Mouse (Mus musculus) hematopoietic stem cell, adult 5-6 weeks (primary cell): ENCODE results near the gene Nmur1. TPM values are rescaled to one million over a fixed set of nuclear protein-coding genes. Genes with fewer than 3 reads are reported as not detected.
A peak's percentile ranks its signal among the peaks of the same experiment; 100 is the strongest.

Source experiments
- ATAC-seq, 2 experiments: fragments of 125-278 bp in 1 of 2; replicated peaks in 1 of 2; 2 replicates each; pipeline ENCODE4 v1.8.0; 2016 to 2017; ENCODE audit warnings: inconsistent platforms in 2 of 2, mild to moderate bottlenecking in 2 of 2, moderate number of reproducible peaks in 2 of 2, low read depth in 1 of 2, moderate TSS enrichment in 1 of 2; ENCODE audit not compliant: low FRiP score in 2 of 2, poor library complexity in 2 of 2, severe bottlenecking in 2 of 2, insufficient read depth in 1 of 2, low TSS enrichment in 1 of 2
- total RNA-seq: library from RNA; stranded (forward); fragments of 172-1452, 232-1000 nt; gene quantifications from 2 replicates; pipeline ENCODE4 v1.2.3, GENCODE M21; 2017

Nmur1 gene
- total RNA-seq, 1 experiment from 2014 or later: not detected

- no peak for ATAC-seq
Observed at GRCm38 (mm10) chr1:86424835-86425547, 1.0 kb downstream of the Nmur1 start.

GRCm38 (mm10) chr1:86424336-86424735 is 1.7 kb downstream of the Nmur1 start:
- no peak for ATAC-seq

DNA sequence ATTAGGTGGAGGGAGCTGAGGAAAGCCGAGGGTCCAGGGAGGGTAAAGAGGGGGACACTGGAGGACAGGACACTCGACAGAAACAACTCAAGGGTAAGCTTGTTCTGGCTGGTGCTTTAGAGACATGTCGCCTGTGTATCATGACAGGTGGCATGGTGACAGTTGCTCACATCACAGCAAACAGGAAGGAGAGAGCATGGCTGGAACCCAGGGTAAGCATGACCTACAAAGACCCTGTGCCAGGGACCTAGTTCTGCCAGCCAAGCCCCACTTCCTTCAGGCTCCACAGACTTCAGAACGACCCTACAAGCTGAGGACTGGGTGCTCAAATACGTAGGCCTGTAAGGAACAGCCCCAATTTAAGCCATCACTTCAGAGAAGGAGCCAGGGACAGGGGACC is 2.1 kb downstream of the Nmur1 start:
- no peak for ATAC-seq

DNA sequence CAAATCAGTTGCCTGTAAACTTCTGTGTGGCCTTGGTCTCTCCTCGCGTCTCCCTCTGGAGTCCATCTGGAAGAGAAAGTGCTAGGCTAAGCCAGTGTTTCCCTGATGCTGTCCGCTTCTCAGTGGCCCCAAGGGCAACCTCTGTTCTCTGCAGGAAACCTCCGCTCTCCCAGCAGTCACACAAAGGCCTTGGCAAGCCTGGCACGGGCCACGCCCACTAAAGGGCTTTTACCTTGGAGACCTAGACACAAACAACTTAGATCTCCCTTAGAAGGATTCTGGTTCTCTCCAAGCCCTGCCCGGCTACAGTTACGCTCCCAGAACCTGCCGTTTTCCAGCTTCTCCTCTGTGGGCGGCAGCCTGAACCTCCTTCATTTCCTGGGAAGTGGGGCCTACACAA is 5.0 kb downstream of the Nmur1 start:
- no peak for ATAC-seq

GRCm38 (mm10) chr1:86416321-86416720 is 9.7 kb downstream of the Nmur1 start:
- peak in 1 of 2 experiments; percentile 60; a peak in 3 of 4 replicates for ATAC-seq

- peak; percentile 43 to 72 for ATAC-seq
Observed at GRCm38 (mm10) chr1:86415612-86416184, 10.3 kb downstream of the Nmur1 start.

DNA sequence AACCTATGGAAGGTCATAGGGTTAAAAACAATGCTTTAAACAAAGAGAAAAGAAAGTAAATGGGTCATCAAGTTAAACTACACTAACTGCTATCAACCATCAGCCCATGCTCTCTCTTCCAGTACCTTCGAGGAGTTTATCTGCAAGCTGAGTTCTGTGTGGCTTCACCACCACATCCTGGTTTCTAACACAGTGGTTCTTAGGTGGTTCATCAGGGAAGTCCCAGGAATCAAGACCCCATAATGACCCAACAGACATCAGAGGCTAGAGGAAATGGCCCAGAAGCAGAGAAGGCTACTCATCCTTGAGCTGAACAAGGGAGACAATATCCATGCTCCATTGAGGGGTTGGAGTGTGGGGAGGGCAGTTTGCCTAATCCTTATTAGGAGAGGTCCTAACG is 10.9 kb downstream of the Nmur1 start:
- peak; percentile 18 to 54; a peak in 3 of 4 replicates for ATAC-seq

DNA sequence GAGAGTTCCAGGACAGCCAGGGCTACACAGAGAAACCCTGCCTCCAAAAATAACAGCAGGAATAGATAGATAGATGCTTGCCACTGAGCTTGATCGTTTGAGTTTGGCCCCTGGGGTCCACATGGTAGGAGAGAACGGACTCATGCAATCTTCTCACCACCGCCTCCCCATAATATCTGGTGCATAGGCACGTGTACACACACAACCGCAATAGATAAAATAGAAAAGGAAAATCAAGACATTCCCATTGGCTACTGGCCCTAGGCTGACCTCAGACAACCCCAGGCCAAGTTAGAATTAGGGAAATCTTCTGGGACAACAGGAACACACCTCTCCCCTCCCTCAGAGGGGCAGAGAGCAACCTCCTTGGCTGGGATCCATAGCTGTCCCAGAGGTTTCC is 11.3 kb downstream of the Nmur1 start:
- ATAC-seq: 0 out of 4 replicates have a peak, but pooled peaks of 1 of the 2 experiments have one; percentile 6

DNA sequence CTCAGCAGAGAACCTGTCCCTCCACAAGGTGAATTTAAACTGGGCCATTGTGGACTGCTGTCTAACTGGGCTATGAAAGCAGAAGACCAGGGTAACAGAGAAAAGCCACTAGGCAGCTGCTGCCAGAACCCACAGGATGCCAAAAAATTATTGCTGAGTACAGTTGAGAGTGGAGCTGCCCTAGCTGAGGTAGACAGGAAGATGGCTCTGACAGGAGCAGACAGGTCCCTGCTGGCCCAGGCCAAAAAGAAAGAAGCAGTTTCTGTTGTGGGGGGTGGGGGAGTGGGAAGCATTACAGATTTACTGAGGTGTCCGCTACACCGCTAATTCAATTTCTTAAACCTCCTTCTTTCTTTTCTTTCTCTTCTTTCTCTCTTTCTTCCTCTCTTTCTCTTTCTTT is 16.6 kb downstream of the Nmur1 start:
- ATAC-seq: peak; percentile 63 to 64

DNA sequence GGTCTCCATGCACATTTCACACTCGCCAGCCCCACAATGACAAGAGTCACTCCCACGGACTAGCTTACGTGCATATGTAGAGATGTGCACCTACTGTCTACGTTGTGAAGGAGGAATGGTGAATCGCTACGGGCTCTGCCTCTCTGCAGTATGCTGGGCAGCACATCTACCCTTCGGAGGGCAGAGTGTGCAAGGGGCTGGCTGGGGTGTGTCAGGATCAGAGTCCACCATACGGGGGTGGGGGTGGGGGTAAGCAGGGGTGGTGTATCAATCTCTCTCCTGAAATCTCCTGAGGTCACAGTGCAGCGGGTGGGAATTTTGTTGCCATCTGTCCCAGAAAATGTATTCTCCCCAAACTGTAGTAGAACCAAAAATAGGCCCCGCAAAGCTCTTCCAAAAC is 17.5 kb downstream of the Nmur1 start:
- ATAC-seq: no peak

- ATAC-seq: peak in 1 of 2 experiments; percentile 9; a peak in 1 of 4 replicates
Observed at GRCm38 (mm10) chr1:86406914-86407313, 19.1 kb downstream of the Nmur1 start.

GRCm38 (mm10) chr1:86406313-86406712 is 19.7 kb downstream of the Nmur1 start:
- ATAC-seq: peak; percentile 34 to 44; a peak in 2 of 4 replicates

GRCm38 (mm10) chr1:86404834-86405233 is 21.2 kb downstream of the Nmur1 start:
- no peak for ATAC-seq

- ATAC-seq: no peak
Observed at GRCm38 (mm10) chr1:86400096-86400754, 25.8 kb downstream of the Nmur1 start.

DNA sequence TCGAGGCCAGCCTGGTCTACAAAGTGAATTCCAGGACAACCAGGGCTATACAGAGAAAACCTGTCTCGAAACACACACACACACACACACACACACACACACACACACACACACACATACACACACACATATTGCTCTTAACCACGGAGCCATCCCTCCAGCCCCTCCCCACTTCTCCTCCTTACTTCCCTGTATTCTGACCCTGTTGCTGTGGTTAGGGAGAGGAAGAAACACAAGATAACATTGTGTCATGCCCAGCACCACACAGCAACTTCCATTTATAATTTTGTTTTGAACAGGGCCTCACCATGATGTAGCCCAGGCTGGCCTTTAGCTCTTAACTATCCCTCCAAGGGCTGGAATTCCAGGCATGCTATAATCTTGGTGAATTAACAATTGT is 26.7 kb downstream of the Nmur1 start:
- ATAC-seq: peak; percentile 50 to 56; a peak in 2 of 4 replicates

GRCm38 (mm10) chr1:86398222-86398621 is 27.8 kb downstream of the Nmur1 start:
- ATAC-seq: peak; percentile 95

DNA sequence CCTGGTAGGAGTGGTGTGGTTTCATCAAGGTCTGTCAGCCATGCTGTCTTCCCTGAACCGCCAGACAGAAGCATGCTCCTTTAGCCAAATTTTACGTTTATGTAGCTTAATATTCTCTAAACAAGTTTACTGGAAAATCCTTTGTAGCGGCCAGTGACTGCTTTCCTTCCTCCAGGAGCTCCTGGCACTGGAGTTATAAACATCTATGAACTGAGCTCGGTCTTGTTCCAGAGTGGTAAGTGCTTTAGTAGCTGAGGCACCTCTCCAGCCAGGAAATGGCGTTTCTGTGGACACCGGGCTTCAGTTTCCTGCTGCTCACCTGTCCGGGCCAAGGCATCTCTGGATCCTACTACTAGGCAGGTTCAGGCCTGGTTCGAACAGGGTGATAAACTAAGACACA is 28.4 kb downstream of the Nmur1 start:
- no peak for ATAC-seq

DNA sequence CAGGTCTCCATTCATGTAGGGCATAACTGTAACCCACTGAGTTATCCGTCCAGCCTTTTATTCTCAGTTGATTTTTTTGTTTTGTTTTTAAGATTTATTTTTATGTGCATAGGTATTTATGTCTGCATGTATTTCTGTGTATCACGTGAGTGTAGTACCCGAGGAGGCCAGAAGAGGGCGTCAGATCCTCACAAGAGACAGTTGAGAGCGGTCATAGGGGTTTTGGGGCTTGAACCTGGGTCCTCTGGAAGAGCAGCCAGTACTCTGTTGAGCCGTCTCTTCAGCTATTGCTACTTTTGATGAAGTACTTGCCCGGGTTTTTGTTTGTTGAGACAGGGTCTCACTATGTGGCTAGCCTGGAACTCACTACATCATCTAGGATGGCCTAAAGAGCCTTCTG is 30.1 kb downstream of the Nmur1 start:
- ATAC-seq: no peak
